Mouse (Mus musculus) liver, embryonic 14.5 days (tissue): ENCODE measurements around the gene Plcb2.

Experiments used
- CTCF ChIP-seq: IDR thresholded peaks from 2 replicates; pipeline ENCODE4 v1.5.1; 2016; ENCODE audit warnings: antibody characterized with exemption, low read depth, control low read depth
- EP300 ChIP-seq: IDR thresholded peaks from 2 replicates; pipeline ENCODE4 v1.6.1; 2016; ENCODE audit warnings: antibody characterized with exemption, low read depth

DNA sequence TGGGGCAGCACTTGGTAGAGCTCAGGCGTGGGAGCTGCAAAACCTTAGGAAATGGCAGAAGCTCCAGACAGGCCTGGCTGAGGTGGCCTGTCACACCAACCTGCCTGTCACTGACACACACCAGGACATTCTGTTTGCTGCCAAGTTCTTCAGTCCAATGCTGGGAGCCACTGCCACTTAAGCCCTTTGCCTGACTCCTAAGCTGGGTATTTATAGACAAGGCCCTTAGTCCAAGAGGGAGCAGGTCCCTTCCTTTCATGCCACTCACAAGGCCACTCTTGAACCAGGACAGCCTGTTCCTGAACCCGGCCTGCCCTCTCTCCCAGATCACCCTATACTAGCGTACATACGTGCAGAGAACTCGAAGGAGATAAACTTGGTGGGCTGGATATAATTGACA, 11.6 kb downstream of the Plcb2 start:
- no peak for TF ChIP-seq EP300
- no peak for TF ChIP-seq CTCF
